Mouse (Mus musculus): Measurements from ENCODE around the gene Ccn2.

Ccn2 gene

DNA sequence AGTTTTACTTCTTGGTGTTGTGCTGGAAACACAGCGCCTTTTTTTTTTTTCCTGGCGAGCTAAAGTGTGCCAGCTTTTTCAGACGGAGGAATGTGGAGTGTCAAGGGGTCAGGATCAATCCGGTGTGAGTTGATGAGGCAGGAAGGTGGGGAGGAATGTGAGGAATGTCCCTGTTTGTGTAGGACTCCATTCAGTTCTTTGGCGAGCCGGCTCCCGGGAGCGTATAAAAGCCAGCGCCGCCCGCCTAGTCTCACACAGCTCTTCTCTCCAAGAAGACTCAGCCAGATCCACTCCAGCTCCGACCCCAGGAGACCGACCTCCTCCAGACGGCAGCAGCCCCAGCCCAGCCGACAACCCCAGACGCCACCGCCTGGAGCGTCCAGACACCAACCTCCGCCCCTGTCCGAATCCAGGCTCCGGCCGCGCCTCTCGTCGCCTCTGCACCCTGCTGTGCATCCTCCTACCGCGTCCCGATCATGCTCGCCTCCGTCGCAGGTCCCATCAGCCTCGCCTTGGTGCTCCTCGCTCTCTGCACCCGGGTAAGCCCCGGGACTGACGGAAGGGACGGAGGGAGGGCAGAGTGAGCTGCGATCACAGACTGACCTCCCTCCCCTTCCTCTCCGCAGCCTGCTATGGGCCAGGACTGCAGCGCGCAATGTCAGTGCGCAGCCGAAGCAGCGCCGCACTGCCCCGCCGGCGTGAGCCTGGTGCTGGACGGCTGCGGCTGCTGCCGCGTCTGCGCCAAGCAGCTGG lies at the start of gene Ccn2:
Gene Ccn2 (plus strand): TSS at position 193 of the 753 bp plus-strand sequence.
- DNase-seq, result peak; percentile 87 to 92

DNA sequence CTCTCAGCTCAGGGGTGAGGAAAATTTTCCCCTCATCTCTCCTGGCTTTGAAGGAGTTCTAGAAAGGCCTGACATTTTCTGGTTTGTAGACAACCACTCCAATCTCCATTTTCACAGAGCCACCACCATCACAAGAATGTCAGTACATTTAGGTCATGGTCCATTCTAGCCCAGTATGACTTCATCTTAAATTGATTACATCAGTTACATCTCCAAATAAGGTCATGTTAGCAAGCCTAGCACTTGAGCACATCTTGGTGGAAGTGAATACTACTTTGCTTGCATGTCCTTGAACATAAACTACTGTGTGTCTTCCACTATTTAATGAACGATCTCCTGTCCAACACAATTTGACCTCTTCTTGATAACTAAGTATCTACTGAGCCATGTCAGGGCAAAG lies 42.4 kb upstream of the Ccn2 start:
- DNase-seq, result no peak

DNA sequence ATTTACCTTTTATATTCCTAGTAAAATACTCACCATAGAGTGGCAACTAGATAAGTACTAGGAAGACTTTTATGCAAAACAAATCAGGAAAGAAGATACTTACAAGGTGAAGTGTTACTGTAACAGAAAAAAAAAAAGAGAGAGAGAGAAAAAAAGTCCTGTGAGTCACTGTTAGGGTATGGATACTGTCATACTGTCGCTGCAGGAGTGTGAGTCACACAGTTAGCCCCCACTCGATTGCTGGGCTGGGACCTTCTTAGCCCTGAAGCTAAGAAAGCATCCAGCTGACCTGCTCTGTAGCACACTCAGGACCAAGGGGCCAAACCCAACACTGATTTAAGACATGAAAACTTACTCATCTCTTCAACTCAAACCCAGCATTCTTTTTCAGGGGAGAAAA lies 41.2 kb upstream of the Ccn2 start:
- no peak for DNase-seq

DNA sequence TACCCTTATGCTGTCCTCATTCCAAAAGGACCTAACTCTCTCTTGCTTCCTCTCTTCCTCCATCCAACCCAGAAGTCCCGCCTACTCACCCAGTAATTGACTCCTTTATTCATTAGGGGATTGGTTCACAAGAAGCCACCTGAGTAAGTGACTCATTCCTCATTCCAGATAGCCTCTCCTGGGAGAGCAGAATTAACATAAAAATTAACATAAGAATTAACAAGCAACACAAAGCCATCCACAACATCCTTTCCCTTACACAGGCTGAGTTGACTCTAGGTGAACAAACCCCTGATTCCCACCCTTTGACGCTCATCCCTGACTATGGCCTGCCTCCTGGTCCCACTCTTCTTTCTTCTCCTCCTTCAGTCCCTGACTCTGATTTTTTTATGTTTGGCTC lies 36.9 kb upstream of the Ccn2 start:
- DNase-seq, result no peak

DNA sequence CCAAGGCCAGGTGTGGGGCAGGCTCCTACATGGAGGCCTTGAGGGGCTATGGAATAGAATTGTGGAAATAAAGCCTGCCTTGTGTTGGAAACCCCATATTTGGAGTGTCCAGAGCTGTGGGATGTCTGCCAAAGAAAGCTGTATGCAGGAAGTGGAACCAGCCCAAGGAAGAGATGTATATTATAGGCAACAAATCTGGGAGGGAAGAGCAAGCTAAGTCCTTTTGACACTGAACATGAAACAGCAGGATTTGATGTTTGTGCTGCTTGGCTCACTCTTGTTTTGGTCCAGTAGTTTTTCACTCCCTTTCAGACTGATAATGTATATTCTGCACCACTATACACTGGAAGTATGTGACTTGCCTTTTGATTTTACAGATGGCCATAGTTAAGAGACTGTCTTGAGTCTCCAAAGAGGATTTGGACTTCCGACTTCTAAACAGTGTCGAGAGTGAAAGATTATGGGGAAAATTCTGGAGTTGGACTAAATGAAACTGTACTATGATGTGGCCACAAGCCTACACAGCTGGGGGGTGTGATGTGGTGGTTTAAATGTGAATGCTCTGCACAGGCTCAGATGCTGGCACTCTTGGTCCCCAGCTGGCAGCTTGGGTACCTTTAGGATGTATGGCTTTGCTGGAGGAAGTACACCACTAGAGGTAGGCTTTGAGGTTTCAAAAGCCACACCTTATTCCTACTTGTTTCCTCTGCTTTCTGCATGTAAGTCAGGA lies 25.4 kb upstream of the Ccn2 start:
- no peak for DNase-seq

DNA sequence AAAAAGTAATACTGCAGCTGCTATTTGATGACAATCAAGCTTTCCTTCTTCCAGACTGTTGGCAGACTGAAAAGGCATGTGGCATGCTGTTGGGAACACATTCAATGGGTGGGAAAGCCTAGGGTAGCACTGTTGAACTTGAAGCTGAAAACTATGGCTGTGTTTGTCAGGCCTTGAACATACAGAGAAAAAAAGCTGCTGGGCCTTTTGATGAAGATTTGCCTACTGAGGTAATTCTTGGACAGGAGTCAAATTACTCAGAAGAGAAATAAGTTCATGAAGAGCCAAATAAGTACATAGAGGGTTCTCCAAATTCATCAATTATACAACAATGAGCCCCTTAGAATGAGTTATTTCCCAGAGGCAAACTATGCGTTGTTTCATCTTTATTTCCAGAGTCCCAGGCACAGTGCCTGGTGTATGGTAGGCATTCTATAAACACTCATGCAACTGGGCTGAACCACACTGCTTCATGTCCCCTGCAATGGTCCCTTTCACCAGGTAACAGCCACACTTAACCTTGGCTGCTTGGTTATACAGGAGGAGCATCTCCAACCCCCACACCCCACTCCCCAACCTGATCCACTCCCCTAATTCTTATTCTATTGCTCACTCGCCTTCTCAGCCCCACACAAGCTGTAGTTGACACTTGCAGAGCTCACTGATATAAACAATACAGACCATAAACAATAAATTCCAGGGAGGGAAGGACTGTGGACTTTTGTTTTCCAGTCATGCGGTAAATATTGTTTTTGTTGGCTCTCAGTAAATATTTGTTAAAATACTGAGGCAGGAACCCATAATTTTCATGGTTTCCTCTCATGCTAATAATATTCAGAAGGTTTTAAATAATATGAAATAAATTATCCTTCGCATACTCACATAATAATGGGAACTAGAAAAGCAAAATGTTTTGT lies 22.9 kb upstream of the Ccn2 start:
- no peak for DNase-seq

DNA sequence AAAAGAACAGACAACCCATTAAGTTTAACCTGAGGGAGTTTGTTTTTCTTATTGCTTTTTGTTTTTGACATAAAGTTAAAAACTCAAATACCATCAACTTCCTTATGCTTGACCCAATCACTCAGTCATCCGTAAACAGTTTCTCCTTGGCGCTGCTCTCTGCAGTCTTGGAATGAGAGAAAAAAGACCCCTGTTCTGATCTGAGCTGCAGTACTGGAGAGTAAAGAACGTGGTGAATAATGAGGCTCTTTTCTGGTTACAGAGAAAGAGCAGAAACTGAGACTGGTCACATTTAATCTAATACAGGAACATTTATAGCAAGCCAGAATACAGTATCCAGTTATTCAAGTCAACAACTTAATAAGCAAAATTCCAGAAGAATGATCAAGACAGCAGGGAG lies 21.8 kb upstream of the Ccn2 start:
- no peak for DNase-seq

DNA sequence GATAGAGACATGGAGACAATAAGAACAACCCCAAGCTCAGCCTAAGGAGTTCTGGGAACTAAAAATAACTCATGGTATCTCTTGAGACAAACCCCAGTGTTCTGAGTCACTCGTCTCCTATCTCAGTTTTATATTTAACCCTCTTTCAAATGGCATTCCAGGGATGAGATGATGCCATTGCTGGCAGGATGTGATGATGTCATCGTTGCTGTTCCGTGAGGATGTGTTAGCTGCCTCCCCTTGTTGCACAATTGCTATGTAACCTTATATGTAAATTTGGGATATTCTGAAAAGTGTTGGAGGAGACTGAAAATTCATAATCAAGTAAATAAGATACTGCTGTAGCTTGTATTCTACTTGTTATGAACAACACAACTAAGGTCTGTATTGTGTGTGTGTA lies 14.2 kb upstream of the Ccn2 start:
- no peak for DNase-seq

DNA sequence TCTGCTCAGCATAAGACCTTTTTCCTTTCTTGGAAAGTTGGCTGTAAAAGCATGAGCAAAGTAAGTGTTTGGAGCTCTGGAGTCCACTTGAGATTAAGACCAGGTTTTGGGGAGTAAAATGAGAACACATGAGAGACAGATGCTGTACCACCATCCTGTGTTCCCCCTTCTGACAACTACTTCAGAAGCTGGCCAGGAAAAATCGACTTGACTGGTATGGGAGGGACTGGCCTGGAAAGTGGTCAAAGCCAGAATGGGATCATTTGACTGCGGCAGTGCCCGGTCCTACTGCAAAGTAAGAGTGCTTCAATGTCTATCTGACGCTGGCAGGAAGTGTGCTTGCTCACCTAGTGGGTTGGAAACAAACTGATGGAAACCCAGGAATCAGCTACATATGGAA lies 6.4 kb upstream of the Ccn2 start:
- DNase-seq, result no peak

DNA sequence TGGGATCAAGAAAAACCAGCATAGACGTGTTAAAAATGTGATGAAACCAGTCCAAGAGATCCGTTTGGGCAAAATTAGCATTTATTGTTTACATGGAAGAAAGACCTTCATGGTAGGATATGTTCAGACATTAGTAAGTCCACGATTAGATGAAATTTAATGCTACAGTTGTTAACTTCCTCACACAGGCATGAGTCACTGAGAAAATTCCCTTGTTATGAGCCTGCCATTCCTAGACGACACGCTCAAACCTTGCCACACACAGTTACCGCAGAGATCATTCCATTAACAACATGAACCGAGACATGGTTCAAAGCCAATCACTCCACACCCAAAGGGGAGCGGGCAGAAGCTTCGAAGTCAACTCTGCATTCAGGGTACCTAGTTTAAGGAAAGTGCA lies 6.0 kb upstream of the Ccn2 start:
- DNase-seq, result no peak

DNA sequence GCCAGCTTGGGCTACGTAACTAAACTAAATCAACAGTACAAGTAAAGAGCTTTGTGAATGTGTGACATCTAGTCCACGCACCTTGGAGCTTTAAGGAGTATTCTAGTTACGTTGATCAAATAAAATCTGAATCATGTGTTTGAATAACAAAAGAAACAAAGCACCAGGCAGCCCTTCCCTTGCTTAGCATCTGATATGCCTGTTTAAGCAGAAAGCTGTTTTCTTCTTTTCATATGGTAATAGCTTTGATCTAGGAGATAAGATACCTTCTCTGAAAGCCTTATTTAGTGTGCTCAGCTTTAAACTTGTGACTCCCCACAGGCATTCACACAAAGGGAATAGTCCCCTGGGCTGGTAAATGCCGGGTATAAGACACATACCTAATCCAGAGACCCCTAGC lies 4.7 kb upstream of the Ccn2 start:
- DNase-seq, result no peak

DNA sequence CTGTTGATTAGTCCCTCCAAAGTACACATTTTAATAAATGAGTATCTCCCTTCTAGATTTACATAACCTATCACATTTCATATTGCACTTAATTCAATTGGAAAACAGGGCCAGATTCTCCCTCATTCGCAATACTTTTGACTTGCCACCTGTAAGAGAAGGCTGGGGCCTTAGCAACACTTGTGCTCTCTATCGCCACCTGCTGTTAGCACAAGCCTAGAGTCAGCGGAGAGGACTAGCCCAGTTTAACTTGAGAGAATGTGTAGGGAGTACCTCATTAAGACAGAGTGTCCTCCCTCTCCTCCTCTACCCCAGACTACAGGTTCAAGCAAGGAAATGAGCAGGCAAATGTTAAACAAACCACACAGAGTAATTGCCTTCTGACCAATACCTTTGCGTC lies 4.1 kb upstream of the Ccn2 start:
- peak; percentile 83 to 94 for DNase-seq

DNA sequence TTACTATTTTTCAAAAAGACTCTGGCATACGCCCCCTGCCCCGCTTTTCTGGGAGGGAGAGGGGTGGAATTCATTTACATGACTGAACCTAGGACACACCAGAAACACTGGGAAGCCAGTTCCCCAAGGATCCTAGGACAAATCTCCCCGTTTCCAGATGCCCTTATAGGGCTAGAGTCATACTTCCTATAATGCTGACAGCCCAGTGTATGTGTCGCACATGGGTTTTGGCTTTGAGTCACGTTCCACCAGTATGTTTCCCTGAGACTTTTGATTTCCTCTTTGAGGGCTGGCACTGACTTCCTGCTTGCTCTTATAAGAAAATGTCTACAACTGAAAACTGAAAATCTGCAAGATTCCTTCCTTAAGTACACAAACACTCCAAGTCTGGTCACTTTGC lies 3.5 kb upstream of the Ccn2 start:
- DNase-seq, result no peak

DNA sequence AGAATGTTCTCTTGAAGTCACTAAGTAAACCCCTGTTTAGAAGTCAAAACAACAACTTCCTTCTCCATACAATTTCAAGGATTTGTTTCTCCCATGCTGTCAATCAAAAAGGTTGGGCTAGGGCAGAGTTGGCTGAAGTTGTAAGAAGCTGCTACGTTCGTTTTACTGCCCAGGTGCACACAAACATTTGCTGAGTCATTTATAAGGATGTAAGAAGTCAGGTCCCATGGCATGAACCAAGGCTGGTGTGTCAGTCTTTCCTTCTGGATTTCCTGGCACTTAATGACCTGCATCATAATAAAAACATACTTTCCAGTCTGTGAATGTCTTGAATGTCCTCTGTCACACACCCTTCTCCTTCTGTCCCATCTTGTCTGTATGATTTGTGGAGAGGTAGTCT lies 2.9 kb upstream of the Ccn2 start:
- no peak for DNase-seq

DNA sequence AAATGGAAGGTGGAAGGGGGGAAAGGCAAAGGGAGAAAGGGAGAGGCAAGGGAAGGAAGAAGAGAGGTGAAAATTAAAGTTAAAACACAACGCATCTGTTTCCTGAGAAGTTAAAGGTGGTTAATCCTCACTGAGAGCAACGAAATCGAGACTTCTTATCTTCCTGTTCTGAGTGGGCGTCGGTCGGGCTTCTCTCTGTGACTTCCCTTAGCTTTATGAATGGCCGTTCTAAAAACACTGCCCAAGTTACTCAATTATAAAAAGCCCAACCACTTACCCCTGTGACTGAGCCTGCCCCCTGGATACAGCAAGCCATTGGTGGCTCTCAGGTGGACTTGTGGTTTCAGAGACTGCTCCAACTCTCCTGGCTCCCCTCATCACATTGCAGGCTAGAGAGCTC lies 2.3 kb upstream of the Ccn2 start:
- no peak for DNase-seq

DNA sequence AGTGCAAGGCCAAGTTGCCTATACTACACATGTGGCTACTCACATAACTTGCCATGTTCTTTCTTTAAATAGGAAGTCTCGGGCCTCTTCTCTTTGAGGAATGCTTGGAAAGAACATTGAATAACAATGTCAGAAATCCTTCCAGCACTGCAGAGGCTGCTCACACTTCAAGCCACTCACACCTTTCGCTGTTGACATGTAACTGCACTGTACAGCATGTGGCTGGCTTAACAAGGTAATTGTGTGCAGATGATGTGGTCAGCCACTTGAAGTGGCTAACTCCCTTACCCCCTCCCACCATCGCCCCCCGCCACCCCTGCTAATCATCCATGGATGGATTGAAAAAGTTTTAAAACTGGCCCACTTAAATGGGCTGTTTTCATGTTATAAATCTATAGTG lies 1.7 kb upstream of the Ccn2 start:
- DNase-seq, result no peak

DNA sequence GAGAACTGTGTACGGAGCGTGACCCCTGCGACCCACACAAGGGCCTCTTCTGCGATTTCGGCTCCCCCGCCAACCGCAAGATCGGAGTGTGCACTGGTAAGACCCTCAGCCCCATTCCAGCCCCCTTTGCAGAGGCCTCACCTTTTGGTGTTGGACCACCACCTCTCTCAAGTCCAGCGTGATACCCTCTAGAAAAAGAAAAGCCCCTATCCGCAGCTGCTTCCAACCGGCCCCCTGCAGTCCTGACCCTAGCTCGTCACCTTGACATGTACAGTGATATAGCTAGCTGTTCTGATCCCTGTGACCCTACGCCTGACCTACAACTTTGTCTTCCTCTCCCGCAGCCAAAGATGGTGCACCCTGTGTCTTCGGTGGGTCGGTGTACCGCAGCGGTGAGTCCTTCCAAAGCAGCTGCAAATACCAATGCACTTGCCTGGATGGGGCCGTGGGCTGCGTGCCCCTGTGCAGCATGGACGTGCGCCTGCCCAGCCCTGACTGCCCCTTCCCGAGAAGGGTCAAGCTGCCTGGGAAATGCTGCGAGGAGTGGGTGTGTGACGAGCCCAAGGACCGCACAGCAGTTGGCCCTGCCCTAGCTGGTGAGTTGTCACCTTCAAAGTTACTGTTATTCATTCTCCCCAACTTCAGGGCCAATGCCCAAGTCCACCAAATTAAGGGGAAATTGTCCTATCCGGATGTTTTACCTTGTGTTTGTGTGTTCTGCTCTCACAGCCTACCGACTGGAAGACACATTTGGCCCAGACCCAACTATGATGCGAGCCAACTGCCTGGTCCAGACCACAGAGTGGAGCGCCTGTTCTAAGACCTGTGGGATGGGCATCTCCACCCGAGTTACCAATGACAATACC lies 994 bp downstream of the Ccn2 start:
- DNase-seq, result peak; percentile 62 to 73

DNA sequence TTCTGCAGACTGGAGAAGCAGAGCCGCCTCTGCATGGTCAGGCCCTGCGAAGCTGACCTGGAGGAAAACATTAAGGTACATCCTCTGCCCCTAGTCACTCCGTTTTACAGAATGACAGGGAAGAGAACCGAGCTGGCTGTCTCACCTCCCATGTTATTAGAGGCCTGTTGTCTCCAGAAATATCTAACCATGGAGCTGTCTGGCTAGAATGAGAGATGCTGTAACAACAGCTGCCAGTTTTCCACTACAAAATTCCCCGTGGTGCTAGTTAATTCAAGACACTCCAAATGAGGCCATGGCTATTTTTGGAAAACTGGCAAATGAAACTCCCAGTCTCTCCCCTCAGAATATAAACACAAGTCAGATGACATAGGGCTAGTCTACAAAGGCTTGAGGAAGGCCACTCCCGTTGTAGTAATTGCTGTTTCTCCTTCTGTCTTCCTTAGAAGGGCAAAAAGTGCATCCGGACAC lies 1.7 kb downstream of the Ccn2 start:
- no peak for DNase-seq

DNA sequence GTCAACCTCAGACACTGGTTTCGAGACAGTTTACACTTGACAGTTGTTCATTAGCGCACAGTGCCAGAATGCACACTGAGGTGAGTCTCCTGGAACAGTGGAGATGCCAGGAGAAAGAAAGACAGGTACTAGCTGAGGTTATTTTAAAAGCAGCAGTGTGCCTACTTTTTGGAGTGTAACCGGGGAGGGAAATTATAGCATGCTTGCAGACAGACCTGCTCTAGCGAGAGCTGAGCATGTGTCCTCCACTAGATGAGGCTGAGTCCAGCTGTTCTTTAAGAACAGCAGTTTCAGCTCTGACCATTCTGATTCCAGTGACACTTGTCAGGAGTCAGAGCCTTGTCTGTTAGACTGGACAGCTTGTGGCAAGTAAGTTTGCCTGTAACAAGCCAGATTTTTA lies 2.5 kb downstream of the Ccn2 start:
- no peak for DNase-seq

DNA sequence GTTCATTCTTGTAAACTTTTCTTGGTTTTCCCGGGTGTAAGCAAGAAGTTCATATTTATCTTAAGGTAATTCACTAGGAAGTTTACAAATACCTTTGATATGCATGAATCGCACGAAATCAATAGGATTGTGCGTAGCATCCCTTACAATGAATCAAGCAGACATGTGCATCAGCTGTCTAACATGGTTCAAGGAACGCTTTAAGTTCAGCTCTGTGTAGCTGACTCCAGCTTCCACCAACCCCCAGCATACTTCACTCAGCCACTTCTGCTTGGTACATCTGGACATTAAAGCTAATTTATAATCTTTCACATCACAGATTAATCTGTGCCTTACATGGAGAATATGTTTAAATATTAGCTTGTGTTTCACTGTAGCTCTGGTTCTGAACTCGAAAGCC lies 3.5 kb downstream of the Ccn2 start:
- no peak for DNase-seq

DNA sequence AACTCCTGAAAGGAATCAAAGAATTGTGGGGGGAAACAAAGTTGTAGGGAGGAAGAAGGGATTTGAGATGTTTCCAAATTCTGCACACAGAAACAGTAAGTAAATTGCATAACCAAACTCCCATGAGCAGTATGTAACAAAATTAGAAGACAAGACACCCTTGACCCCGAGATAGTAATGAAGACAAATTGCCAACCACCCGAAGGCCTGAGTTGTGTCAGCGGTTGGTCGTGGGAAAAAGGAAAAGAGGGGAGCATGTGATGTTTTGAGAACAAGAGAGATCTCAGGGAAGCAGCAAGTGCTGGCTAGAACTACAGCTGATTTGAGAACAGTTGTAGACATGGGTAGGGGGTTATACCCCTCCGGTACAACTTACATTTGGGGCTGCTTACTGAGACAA lies 4.6 kb downstream of the Ccn2 start:
- peak in 1 of 2 experiments; percentile 41 for DNase-seq

DNA sequence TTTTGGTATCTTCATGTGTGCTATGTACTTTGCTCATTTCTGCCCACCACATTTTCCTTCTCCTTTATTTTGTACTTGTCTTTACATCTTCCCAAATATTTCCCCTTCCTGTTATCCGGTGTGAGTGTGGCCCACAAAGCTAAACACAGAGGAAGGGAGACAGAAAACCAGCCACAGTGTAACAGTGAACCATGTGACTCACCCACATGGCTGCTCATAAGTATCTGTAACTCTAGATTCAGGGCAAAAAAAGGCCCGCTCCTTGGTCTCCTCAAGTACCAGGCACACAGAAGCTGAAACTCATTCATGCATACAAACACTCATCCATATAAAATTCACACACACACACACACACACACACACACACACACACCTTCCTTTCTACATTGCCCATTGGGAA lies 7.8 kb downstream of the Ccn2 start:
- DNase-seq, result no peak
